Mouse (Mus musculus) NIH3T3 (cell line): Measurements from ENCODE around the gene Parpbp.
A peak's percentile ranks its signal among the peaks of the same experiment; 100 is the strongest.

Experiments
- DNase-seq: peaks from one replicate; pipeline ENCODE4 v3.0.0-alpha.2; 2012; ENCODE audit warnings: low read depth

The Parpbp gene

DNA sequence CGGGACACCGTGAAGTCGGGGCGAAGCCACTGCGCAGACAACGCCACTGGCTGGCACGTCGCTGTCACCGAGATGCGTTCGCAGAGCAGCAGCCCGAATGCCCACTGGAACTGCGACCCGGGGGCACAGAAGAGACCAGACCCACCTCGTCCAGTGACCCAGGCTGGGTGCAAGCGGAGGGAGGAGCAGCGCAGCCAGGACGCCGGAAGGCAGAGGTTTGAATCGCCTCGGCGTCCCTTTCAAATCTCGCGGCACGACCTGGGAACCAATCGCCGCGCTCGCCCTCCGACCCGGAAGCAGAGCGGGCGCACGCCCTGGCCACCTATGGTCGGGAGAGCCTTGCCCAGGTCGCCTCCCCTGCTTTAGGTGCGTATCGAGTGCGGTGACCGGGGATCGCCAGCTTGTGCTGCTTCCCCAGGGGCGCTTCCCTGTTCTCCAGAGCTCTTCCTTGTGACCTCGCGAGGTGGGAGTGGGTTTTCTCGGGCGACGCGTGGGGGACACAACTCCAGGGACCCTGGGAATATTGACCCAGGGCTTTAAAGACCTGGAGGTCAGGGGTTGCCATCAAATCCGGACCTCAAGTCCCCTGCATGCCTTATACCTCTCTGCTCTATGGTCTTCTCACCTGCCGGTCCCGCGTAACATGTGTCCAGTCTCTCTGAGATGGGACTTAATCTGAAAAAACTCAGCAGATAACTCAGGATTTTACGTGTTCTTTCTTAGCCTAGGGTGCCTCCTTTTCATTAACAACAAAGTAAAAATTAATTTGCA, at the start of gene Parpbp, which contains the start of gene Nup37:
Gene Parpbp (minus strand): TSS at position 235 of the 771 bp plus-strand sequence.
Gene Nup37 (plus strand): TSS at position 286 of the 771 bp plus-strand sequence.
- DNase-seq: peak; percentile 92

DNA sequence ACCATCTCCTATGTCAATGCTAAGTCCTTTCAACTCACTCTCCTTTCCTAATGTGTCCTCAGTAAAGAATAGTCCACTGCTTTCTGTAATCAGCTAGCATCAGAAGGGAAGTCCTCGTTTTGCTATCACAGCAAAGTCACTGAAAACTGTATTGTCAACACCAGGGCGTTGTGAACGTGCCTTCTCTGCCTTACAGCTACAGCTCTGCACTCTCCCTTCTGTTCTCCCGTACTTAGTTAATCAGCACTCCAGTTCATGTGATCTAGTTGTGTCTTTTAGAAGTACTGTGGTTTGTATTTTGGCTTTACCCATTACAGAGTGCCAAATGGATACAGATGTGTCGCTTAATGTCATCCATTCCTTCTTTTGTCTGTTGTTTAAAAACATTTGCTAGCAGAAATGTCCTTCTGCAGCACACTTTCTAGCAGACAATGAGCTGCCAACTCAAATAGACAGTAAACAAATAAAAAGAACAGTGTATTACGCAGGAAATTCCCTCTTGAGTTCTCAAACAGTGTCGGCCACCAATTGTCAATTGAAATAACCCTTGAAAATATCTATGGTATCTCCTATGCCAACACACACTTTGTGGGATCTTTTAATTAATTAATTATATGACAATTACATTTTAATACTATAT, 20.8 kb upstream of the Parpbp start:
- DNase-seq: no peak

DNA sequence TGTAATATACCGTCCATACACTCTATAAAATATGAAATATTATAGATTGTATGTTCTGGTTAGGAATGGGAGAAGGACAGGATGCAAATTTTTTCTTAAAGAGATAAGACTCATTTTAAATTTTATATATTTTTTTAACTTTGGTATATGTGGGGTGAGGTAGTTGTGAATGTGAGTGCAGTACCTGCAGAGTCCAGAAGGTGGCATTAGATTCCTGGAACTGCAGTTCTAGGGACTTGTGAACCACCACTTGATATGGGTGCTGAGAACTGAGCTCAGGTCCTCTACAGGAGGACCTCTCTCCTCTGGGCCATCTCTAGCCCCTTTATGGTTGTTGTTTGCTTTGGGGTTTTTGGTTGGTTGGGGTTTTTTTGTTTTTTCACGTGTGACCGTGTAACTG, 19.4 kb upstream of the Parpbp start:
- peak; percentile 25 for DNase-seq

DNA sequence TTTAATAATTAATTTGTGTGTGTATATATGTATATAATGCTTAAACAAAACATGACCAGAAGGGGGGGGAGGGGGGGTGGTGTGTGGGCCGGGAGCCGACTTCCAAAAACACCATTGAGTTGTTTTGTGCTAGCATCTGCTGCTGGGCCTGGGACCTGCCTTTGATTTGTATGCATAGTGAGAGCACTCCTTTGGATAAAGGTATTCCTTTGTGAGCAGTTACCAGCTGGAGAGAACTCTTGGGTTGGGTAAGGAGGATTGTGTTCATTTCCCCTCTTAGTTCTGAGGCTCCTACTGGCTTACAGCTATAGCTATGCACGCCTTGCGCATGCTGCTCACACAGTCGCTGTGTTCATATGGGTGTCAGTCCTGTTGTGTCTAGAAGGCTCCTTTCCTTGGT, 15.9 kb upstream of the Parpbp start:
- DNase-seq: no peak

DNA sequence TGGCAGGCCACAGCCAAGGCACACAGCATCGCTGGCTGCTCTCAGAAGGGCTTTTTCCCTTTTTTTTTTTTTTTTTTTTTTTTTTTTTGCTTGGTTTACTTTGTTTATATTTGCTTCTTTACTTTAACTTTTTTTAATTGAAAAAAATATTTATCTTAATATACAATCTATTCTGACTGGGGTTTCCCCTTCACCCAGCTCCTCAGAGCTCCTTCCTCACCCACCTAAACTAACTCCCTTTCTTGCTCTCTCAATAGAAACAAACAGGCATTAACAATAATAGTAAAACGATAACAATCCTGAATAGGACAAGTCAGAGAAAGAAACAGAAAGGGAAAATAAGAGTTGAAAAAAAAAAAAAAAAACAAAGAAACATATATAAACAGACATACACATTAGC, 15.4 kb upstream of the Parpbp start:
- no peak for DNase-seq

DNA sequence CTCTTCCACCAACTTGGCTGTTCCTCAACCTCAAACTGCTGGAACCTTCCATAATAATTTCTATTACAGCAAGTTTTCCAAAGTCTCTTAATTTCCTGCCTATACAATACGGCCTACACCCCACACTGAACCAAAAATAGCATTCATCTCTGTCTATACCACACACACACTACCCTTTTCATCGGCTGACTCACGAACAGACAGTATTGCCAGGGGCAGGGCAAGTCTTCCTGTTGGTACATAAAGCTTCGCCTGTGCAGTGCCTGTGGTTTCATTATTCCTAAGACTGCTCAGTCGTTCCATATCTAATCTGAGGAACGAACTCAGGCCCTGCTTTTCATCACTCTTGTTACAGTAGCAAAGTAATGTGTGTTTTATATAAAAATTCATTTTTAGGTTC, 4.9 kb upstream of the Parpbp start:
- peak; percentile 70 for DNase-seq

DNA sequence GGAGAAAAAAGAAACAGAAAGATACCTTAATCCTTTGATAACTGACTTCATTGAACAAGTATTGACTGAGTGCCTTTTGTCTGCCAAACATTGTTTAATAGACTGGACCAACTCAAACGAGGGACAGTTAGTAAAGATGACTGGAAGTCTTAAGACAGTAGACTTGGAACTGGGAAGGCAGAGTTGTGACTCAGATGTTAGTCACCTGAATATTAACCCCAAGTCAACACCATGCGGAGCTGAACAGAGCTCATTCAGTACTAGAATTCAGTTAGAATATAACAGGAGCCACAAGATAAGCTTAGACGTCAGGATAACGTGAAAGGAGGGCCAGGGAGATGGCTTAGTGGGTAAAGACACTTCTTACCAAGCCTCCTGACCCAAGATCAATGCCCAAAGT, 3.6 kb upstream of the Parpbp start:
- peak; percentile 66 for DNase-seq

DNA sequence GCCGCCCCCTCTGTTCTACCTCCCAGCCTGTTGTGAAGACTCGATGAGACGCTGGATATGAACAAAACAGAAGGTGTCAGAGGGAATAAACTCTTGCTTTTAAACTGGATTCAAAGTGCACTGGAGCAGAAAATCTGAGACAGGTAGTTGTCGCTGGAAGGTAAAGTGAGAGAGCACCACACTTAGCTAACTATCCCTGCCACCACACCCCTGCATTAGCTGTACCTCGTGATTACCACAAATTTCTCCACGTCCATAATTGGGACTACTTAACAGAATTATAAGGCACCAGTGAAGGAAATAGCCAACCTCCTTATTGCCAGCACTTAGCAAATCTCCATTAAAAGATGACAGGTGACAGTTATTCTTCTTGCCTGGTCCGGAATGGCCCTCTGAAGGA, 554 bp downstream of the Parpbp start:
- no peak for DNase-seq

DNA sequence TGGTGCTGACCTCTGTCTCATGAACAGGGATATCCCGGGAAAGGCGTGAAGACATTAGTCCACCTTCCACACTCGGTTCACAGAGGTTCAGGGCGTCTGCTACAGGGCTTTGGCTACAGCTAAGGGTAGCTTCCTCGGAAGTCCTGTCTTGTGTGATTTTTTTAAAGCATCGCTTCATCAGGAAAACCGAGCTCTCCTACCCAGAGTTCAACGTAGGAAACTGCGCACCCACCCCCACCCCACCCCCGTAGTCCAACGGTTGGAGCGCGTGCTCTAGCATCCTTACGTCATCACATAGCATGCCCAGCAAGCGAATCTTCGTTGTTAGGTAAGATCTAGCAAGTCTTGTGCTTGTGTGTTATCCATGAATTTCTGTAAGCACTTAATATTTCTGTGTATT, 11.1 kb downstream of the Parpbp start:
- no peak for DNase-seq

DNA sequence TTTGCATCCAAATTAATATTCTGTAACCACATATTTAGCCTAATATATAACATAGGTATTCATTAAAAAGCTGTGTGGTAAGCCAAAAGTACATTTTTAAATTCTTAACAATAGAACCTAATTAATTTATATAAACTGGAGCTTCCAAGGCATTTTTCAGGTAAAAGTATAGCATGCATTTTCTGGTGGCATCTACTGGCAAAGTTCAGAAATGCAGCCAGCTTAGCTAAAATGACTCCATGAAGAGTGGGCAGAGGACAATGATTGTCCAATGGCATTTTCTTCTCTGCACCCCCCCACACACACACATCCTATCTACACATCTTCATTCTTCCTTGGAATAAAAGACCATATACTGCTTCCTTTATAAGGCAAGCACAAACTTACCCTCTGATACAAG, 27.0 kb downstream of the Parpbp start:
- DNase-seq: peak; percentile 33

DNA sequence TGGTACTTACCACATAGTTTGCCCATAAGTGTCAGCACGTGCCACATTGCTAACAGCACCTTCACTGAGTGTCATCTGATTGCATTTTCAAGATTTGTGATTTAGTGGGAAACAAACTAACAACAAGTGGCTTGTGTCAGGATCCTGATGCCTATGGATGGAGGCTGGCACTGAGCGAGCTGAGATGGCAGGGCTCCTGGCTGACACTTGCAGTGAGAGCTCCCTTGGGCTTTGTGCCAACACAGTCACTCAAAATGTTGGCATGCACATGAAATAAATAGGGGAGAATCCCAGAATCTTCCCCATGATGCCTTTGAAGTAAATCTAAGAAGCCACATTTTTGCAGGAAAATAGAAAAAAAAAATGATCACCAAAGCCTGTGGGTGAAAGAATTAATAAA, 33.5 kb downstream of the Parpbp start:
- DNase-seq: no peak

DNA sequence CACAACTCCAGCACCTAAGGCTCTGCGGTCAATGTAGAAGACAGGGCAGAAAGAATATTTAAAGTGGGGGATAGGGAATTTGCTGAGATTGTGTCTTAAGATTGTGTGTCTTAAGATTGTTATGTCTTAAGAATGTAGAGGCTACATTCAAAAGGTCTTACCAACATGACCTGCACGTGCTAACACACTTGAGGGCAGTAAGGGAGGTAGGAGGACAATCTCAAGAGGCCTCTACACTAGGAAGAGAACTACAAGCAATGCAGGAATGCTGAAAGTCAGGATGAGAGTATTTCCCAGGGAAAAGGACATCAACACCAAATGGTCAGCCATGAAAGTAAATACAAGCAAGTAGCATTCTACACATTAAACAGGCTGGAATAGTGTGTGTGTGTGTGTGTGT, 40.6 kb downstream of the Parpbp start:
- DNase-seq: no peak

DNA sequence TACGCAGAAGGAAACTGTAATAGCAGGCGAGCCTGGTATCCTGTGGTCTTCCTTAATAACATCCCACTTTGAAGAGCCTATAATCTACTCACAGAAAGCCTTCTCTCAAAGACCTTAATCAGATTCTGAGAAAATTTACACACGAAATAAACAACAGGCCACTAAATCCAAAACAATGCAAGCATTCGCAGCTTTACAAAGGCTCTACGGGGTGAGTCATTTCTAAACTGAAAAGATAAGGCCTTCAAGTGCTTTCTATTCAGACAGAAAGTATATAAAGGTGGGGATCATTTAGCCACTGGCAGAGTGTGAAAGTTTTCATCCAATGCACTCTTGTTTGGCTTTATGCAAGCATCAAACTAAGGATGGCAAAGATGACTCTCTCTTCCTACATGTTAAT, 56.0 kb downstream of the Parpbp start, which contains the start of gene Pmch:
Gene Pmch (plus strand): TSS at position 301 of the 400 bp plus-strand sequence.
- DNase-seq: no peak

DNA sequence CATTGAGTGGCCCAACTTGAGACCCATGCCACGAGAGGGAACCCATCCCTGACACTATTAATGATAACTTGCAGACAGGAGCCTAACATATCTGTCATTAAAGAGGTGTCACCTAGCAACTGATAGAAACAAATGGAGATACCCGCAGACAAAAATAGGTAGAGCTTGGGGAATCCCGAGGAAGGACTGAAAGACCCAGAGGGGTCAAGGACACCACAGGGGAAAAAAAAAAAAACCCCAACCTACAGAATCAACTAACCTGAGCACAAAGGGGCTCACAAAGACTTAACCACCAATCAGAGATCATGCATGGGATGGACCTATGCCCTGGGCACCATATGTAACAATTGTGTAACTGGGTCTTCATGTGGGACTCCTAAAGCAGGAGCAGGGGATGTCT, 79.4 kb downstream of the Parpbp start:
- no peak for DNase-seq

DNA sequence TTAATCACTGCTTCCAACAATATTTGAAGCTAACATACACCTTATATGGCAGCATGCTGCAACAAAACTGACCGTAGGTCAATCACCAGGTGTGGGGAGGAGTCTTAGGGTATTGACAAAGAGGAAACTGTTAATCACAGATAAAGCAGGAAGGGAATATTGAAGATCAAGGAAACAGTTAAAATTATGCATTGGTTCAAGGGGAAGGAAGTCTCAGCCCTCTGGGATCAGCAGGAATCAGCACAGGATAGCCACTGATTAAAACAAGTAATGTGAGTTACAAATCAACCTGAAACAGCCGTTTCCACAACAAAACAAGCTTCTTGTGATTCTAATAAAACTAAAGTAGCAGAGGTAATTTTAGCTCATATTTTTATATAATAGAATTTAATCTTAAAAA, 81.9 kb downstream of the Parpbp start:
- DNase-seq: no peak

DNA sequence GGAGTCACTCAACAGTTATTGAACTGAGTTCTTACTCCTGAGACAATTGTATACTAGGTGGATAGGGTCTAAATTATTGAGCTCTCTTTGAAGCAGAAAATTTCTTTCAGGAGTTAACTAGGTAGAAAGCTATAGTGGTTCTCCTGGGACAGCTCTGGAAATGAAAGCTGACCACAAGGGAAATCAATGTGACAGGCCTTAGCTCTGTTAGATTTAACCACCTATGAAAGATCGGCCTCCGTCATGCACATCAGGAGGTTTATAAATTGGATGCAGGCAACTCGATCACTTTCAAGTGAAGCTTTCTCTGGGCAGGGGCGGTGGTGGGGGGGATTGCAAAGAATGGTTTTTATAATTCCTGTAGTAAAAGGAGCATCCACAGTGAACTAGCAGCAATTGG, 83.3 kb downstream of the Parpbp start:
- DNase-seq: no peak

DNA sequence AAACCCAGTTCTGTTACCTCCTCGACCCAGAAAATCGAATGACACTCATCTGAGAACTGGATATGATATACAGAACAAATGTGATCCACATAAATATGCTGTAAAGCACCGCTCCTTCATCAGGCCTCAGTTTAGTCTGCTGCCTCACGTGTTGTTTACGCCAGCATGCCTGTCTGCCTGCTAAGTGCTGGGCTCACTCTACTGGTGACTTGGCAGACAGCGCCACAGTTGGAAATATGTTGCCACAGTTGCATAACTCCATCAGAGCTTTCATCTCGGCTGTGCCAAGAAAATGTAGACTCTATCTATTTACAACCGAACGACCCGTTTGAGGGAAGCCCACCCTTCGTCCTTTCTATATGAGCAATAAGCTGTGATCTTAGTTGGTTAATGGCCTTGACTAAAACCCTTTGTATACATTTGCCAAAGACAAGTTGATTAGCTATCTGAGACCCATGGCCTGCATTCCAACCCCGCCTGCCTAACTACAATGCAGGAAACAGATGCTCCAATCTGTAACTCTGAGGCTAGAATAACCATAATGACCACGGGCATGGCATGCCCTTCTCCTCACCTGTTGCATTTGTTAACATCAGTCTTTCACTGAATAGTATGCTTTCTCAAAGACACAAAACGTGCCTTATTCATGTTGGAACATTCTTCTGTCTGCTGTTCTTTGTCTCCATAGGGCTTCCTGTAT, 89.6 kb downstream of the Parpbp start:
- DNase-seq: peak; percentile 33

DNA sequence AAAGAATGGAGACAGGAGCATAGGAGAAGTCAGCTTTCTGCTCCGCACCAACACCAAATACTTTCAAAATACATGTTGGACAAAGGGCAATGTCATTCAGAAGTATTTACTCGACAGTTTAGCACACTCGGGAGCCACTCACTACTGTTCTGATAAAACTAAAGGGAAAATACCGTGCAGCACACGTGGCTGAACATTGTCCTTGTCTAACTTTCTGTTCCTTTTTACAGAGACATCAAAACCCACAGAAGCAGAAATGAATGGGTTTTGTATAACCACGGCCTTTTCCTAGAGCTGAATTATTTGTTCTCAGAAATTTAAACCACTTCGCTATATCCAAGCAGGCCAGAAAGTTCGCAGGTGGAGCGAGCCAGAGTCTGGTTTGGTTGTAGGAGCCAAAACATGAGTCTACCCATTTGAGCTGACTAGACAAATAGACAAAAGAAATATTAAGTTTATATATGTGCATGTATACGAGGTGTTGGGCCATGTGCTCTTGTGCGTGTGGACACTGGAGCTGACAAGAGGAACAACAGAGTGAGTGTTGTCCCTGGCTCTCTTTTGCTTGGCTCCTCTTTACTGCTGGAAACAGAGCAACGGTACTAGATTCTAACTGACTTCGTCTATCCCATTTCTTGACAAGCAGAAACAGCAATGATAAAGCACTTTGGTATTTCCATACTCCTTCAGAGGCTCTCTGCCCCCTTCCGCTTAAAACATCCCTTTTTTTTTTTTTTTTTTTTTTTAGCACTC, 92.3 kb downstream of the Parpbp start:
- no peak for DNase-seq

DNA sequence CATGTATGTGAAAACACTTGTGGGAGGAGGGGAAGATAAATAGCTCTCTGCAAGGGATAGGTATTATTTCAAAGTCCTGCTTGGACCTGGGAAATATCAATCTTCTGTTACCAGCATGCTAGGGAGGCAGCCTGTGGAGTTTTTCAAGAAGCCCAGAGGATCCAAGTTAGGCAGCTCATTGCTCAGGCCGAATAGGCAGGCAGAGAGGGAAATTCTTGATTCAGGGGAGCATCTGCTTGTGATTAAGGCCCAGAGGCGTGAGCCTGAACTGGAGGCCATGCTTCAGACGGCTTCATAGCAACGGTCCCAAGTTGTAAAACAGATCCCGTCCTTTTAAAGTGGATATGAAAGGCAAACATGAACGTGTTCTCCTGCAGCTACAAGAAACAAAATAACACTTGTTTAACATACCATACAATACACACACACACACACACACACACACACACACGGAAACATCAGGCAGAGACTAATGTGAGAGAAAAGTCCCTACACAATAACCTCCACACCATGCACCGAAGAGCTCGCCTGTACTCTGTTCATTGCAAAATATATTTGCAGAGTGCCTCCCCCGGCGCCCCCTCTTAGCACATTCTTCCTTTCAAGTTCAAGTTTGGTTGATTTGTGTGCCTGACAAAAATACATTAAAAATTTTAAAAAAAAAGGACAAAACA, 100.5 kb downstream of the Parpbp start:
- DNase-seq: peak; percentile 78

DNA sequence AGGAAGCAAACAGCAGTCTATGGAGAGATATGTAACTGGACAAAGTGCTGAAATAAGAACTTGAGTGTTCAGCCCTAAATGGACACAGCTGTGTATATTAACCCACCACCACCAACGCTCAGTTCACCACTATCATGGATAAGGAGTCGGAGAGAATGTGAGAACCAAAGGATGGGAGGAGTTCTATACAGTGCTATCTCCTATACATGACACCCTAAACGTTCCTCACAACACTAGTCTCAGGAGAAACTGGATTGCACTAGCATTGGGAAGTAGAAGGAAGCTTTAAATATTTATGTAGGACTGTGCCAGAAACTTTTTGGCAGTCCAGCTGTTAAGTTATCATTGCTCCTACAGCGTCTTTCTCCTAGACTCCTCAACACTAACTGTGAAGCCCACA, 102.4 kb downstream of the Parpbp start:
- no peak for DNase-seq
